Mouse (Mus musculus) mouse embryonic stem cell (cell line): Measurements from ENCODE around the gene Csnk1d.

Experiments
- in situ Hi-C, 2 experiments: fragments of 300-500 bp; cut with MboI; formaldehyde crosslinking; loops; 1 replicate in 1 of 2; 3 replicates in 1 of 2; pipeline ENCODE4 v1.14.3; 2019 to 2020; ENCODE audit warnings: low sequenced_read_pairs in 2 of 2, low pct_unique_long_range_greater_than_20kb in 1 of 2, mixed read lengths in 1 of 2; ENCODE audit not compliant: unreplicated experiment in 1 of 2

Csnk1d gene

GRCm38 (mm10) chr11:120938795-120939194 is 52.3 kb downstream of the Csnk1d start:
- in situ Hi-C loops: no loop called here

GRCm38 (mm10) chr11:120937976-120938375 is 53.2 kb downstream of the Csnk1d start:
- in situ Hi-C loops: no loop called here

- in situ Hi-C loops: no loop called here
Observed at GRCm38 (mm10) chr11:120932564-120933398, 58.3 kb downstream of the Csnk1d start, which contains the start of gene Ccdc57. Gene Ccdc57 (minus strand): TSS chr11:120932872.

- in situ Hi-C loops: no loop called here
Observed at GRCm38 (mm10) chr11:120931479-120931878, 59.7 kb downstream of the Csnk1d start.

GRCm38 (mm10) chr11:120928468-120928867 is 62.7 kb downstream of the Csnk1d start:
- in situ Hi-C loops: no loop called here

GRCm38 (mm10) chr11:120922528-120922927 is 68.6 kb downstream of the Csnk1d start:
- in situ Hi-C loops: no loop called here

GRCm38 (mm10) chr11:120917756-120918155 is 73.4 kb downstream of the Csnk1d start:
- in situ Hi-C loops: no loop called here

- in situ Hi-C loops: no loop called here
Observed at GRCm38 (mm10) chr11:120916477-120916876, 74.7 kb downstream of the Csnk1d start.

GRCm38 (mm10) chr11:120913796-120914195 is 77.3 kb downstream of the Csnk1d start:
- in situ Hi-C loops: no loop called here
